Mouse (Mus musculus) lung, postnatal 36 days (tissue): ENCODE results near the gene Mpnd.

Experiments
- DNase-seq: peaks from one replicate; pipeline ENCODE4 v3.0.0; 2022; ENCODE audit warnings: mixed read lengths

Mpnd gene

GRCm38 (mm10) chr17:56020400-56021084 lies 15.0 kb downstream of the Mpnd start:
- DNase-seq, result no peak

- no peak for DNase-seq
Measured at GRCm38 (mm10) chr17:56021161-56021910, 15.8 kb downstream of the Mpnd start.

- DNase-seq, result no peak
Measured at GRCm38 (mm10) chr17:56022131-56022988, 16.8 kb downstream of the Mpnd start.

- DNase-seq, result no peak
Measured at GRCm38 (mm10) chr17:56022989-56023290, 17.4 kb downstream of the Mpnd start.

GRCm38 (mm10) chr17:56023386-56023785 lies 17.9 kb downstream of the Mpnd start:
- peak; percentile 73 for DNase-seq

GRCm38 (mm10) chr17:56024476-56024875 lies 19.0 kb downstream of the Mpnd start:
- DNase-seq, result no peak

- DNase-seq, result no peak
Measured at GRCm38 (mm10) chr17:56024931-56025330, 19.4 kb downstream of the Mpnd start.

- DNase-seq, result no peak
Measured at GRCm38 (mm10) chr17:56026303-56026702, 20.8 kb downstream of the Mpnd start.

- no peak for DNase-seq
Measured at GRCm38 (mm10) chr17:56026881-56027280, 21.4 kb downstream of the Mpnd start.

- DNase-seq, result no peak
Measured at GRCm38 (mm10) chr17:56027801-56028441, 22.4 kb downstream of the Mpnd start.

GRCm38 (mm10) chr17:56030238-56030870 lies 24.8 kb downstream of the Mpnd start:
- no peak for DNase-seq

- peak; percentile 46 for DNase-seq
Measured at GRCm38 (mm10) chr17:56030919-56031318, 25.4 kb downstream of the Mpnd start.

GRCm38 (mm10) chr17:56031431-56031830 lies 25.9 kb downstream of the Mpnd start:
- no peak for DNase-seq

- DNase-seq, result no peak
Measured at GRCm38 (mm10) chr17:56032127-56032733, 26.7 kb downstream of the Mpnd start.

- DNase-seq, result peak; percentile 38
Measured at GRCm38 (mm10) chr17:56032831-56033230, 27.3 kb downstream of the Mpnd start.

- no peak for DNase-seq
Measured at GRCm38 (mm10) chr17:56034040-56034725, 28.7 kb downstream of the Mpnd start.

GRCm38 (mm10) chr17:56034726-56035100 lies 29.2 kb downstream of the Mpnd start:
- DNase-seq, result no peak

- DNase-seq, result no peak
Measured at GRCm38 (mm10) chr17:56035216-56035615, 29.7 kb downstream of the Mpnd start.

GRCm38 (mm10) chr17:56036176-56036900 lies 30.8 kb downstream of the Mpnd start, which contains the start of gene Sh3gl1:
Gene Sh3gl1 (minus strand): TSS chr17:56036635.
- peak; percentile 98 for DNase-seq

- DNase-seq, result no peak
Measured at GRCm38 (mm10) chr17:56036901-56037287, 31.4 kb downstream of the Mpnd start.
